Mouse (Mus musculus) thymus, postnatal 14 days (tissue): ENCODE measurements around the gene Bglap.
A peak's percentile ranks its signal among the peaks of the same experiment; 100 is the strongest.
"Not testable (repeated sequence)": the region's sequence is repeated elsewhere in the genome, so short reads cannot be mapped to it uniquely, and the experiment has no call there.

Experiments
- DNase-seq: peaks from one replicate; pipeline ENCODE4 v3.0.0; 2021

Bglap gene

DNA sequence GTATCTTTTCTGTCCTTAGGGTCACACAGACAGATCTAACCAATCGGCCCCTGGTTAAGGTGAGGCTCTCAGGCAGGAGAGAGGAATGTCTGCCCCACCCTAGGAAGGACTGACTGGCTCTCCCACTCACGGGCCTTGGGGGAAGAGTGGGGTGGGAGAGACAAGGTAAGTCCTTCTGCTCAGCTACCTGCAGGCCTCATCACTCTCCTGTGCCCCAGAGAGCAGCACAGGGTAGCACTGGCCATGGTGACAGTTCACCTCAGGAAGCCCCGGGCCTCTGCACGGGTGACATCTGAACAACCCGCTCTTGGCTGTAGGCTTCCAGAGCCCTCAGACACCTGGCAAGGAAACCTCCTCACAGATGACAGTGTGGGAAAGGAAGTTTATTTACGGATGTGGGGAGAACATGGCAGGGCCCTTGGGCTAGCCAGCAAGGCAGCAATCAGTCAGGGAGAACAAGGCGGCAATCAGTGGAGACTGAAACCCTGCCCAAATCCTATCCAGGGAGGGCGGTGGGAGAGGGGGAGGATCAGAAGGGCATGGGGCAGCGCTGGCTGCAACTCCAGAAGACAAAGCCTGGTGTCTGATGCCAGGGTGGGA, 9.6 kb upstream of the Bglap start:
- DNase-seq, result no peak

DNA sequence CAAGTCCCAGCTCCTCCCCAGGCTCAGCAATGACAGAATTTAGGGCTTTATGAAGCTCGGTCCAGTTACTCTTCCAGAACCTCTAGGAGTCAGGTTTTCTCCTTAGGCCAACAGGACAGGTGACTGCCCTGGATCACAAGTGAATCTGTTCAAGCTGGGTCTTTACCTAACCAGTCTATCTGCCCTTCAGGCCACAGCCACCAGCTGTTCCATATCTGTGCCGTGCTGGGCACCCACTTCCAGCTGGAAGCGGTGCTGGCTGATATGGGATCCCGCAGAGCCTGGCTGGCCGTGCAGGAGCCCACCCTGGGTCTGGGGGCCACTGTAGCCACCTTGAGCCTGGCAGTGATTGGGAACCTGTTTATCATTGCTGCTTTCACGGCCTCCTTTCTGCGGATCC, 1.9 kb downstream of the Bglap start:
- DNase-seq, result not testable (repeated sequence)

DNA sequence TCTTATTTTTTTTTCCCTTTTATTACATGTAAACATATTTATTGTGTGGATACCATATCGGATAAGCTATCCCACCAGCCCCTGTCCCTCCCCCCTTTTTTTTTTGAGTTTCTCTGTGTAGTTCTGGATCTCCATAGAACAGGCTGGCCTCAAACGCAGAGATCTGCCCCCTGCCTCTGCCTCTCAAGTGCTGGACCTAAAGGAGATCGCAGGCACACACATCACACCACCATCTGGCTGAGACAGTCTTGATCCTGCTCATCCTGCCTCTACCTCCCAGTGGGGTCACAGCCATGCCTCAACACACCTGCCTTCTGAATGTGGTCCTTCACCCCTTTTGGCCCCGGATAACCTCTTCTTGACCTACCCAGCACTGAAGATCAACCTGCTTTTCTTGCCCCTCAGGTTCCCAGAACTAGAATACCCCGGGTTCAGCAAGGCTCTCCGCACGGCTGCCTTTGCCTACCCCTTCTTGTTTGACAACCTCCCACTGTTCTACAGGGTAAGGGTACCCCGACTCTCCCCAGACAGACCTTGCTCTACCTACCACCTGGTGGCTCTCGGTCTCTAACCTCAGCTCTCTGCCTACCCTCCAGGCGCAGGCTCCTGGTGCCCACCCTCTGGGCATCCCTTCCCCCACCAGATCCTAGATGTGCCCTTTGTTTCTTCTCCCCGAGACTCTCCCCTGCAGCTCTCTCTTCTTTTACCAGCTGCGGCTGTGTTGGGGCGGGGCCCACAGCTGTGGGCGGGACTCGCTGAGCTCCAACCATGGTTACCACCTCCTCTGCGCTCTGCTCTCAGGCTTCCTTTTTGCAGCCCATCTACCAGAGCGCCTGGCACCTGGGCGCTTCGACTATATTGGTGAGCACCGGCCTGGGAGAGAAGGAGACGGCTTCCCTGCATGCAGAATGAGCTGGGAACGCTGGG, 2.6 kb downstream of the Bglap start:
- DNase-seq, result peak; percentile 83

DNA sequence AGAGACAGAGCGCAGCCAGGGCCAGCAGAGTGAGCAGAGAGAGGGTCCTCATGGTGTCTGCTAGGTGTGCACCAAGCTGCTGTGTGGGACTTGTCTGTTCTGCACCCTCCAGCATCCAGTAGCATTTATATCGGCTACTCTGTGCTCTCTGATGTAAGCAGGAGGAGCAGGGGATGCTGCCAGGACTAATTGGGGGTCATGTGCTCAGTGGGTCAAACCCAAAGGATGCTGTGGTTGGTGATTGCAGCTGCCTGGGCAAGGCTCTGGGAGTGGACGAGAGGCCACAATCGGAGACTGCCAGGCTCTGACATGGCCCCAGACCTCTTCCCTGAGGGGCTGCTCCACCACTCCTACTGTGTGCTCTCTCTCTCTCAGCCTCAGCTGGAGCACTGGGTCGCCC, 5.7 kb downstream of the Bglap start, which contains the start of gene Bglap2:
Gene Bglap2, minus strand, starts transcription at position 101 of the 400 bp plus-strand sequence.
- not testable (repeated sequence) for DNase-seq

DNA sequence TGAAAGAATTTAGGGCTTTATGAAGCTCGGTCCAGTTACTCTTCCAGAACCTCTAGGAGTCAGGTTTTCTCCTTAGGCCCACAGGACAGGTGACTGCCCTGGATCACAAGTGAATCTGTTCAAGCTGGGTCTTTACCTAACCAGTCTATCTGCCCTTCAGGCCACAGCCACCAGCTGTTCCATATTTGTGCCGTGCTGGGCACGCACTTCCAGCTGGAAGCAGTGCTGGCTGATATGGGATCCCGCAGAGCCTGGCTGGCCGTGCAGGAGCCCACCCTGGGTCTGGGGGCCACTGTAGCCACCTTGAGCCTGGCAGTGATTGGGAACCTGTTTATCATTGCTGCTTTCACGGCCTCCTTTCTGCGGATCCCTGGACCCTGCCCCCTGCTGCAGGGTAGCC, 7.6 kb downstream of the Bglap start:
- DNase-seq, result not testable (repeated sequence)

DNA sequence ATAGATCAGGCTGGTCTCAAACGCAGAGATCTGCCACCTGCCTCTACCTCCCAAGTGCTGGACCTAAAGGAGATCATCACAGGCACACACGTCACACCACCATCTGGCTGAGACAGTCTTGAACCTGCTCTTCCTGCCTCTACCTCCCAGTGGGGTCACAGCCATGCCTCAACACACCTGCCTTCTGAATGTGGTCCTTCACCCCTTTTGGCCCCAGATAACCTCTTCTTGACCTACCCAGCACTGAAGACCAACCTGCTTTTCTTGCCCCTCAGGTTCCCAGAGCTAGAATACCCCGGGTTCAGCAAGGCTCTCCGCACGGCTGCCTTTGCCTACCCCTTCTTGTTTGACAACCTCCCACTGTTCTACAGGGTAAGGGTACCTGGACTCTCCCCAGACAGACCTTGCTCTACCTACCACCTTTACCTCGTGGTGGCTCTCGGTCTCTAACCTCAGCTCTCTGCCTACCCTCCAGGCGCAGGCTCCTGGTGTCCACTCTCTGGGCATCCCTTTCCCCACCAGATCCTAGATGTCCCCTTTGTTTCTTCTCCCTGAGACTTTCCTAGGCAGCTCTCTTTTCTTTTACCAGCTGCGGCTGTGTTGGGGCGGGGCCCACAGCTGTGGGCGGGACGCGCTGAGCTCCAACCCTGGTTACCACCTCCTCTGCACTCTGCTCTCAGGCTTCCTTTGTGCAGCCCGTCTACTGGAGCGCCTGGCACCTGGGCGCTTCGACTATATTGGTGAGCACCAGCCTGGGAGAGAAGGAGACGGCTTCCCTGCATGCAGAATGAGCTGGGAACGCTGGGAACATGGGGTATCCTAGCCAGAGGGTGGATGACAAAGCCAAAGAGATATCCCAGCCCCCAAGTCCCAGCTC, 8.3 kb downstream of the Bglap start:
- peak; percentile 71 for DNase-seq

DNA sequence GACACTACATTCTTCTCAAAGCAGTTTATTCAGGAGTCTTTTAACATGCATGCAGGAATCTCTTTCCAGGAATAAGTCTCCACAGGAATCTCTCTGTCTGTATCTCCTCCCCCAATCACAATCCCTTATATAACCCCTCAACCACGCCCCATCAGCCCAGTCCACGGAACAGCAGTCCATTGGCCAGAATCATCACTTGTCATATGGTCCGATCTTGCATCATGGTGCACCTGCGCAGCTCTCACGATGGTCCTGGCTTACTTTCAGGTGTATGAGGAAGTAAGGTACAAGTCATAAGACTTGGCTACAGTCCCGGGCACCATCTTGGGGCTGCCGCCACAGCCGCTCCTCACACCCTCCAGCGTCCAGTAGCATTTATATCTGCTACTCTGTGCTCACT, 11.6 kb downstream of the Bglap start, which contains the start of gene Bglap3:
Gene Bglap3, minus strand, starts transcription at position 101 of the 400 bp plus-strand sequence.
- DNase-seq, result not testable (repeated sequence)

DNA sequence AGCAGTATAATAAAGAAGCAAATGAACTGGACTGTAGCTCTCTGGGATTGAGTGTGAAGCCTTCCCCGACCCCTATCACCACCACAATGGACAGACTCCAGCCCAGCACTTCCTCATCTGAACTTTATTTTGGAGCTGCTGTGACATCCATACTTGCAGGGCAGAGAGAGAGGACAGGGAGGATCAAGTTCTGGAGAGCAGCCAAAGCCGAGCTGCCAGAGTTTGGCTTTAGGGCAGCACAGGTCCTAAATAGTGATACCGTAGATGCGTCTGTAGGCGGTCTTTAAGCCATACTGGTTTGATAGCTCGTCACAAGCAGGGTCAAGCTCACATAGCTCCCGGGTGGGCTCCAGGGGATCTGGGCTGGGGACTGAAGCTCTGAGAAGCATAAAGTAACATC, 15.8 kb downstream of the Bglap start:
- not testable (repeated sequence) for DNase-seq

DNA sequence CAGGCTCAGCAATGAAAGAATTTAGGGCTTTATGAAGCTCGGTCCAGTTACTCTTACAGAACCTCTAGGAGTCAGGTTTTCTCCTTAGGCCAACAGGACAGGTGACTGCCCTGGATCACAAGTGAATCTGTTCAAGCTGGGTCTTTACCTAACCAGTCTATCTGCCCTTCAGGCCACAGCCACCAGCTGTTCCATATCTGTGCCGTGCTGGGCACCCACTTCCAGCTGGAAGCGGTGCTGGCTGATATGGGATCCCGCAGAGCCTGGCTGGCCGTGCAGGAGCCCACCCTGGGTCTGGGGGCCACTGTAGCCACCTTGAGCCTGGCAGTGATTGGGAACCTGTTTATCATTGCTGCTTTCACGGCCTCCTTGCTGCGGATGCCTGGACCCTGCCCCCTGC, 16.7 kb downstream of the Bglap start:
- DNase-seq, result not testable (repeated sequence)

DNA sequence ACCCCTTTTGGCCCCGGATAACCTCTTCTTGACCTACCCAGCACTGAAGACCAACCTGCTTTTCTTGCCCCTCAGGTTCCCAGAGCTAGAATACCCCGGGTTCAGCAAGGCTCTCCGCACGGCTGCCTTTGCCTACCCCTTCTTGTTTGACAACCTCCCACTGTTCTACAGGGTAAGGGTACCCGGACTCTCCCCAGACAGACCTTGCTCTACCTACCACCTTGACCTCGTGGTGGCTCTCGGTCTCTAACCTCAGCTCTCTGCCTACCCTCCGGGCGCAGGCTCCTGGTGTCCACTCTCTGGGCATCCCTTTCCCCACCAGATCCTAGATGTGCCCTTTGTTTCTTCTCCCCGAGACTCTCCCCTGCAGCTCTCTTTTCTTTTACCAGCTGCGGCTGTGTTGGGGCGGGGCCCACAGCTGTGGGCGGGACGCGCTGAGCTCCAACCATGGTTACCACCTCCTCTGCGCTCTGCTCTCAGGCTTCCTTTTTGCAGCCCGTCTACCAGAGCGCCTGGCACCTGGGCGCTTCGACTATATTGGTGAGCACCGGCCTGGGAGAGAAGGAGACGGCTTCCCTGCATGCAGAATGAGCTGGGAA, 17.3 kb downstream of the Bglap start:
- peak; percentile 88 for DNase-seq

DNA sequence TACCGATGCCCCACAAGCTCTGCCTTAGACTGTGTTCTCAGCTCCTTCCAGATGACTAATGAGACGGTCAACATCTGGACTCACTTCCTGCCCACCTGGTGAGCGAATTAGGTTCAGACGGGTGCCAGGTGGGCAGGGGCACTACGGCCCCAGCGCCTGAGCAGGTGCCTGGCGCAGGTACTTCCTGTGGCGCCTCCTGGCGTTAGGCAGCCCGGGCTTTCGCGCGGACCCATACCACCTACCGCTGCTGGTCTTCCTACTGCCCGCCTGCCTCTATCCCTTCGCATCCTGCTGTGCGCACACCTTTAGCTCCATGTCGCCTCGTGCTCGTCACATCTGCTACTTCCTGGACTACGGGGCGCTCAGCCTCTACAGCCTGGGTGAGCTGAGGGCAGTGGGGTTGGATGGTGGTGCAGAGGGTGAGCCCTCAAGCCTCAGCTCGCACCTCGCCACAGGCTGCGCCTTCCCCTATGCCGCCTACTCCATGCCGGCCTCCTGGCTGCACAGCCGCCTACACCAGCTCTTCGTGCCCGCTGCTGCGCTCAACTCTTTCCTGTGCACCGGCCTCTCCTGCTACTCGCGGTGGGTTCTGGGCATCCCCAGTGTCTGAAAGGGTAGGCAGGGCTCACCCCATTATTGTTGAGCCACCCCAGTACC, 18.4 kb downstream of the Bglap start:
- peak; percentile 27 for DNase-seq

DNA sequence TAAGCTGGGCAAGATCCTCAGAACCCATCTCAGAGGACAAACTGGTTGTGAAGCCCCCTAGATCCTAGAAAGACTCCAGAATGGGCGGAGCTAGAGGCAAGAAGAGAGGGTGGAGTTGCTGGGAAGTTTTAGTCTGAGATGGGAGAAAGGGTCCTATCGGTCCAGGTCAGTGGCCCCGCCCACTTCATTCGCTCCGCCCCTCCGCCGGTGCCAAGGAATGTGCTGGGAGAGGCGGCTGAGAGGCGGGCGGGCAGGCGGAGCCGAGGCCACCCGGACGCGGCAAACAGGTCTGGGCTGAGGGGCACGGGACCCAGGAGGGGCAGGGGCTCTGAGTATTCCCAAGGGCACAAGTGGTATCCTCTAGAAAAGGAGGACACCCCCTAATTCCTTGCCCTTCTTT, 19.9 kb downstream of the Bglap start, which contains the start of gene Paqr6:
Gene Paqr6, plus strand, starts transcription at position 248 of the 400 bp plus-strand sequence.
- no peak for DNase-seq

DNA sequence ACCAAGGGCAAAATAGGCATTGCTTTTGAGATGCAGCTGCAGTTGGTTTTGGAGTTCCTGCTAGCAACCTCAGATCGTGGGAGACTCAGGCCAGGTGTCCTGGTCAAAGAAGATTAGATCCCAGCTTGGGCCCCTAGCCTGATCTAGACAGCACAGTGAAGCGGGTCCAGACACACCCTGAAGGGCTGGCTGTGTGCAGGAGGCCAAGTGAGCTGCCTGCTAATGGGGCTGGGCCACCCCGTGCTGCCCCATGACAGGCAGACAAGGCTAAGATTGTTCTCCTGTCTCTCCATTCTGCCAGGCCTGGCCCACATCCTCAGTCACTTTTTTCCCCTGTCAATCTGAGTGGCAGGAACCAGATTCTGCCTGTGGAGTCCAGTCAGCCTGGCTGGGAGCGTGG, 20.6 kb downstream of the Bglap start:
- DNase-seq, result no peak

DNA sequence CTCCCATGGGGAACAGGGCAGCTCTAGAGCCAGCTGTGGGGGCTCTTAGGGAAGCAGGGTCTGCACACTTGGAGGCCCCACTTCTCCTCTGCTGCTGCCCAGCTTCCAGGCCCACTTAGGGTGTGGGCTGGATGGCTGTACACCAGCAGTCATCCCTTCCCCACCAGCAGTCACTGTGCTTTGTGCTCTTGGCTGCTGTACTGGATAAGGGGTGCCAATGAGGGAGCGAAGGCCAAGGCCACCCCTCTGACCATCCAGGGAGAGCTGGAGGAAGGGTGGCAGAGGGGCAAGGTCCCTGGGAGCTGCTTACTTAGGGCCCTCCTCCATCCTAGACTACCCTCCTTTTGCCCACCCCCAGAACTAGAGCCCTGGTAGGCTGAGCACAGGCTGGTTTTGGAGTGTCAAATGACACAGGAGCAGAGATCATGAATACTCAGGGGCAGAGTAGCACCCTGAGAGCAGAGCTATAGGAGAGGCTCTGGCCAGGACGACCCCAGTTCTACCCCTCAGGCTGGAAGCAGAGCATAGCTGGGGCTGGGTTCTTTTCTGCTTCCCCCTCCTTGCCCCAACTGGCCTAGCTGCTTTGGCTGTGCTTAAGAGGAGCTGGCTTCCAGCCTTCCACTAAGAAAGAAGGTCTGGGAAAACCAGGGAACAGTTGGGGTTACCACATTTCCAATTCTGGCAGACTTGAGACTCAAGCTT, 22.5 kb downstream of the Bglap start:
- DNase-seq, result no peak

DNA sequence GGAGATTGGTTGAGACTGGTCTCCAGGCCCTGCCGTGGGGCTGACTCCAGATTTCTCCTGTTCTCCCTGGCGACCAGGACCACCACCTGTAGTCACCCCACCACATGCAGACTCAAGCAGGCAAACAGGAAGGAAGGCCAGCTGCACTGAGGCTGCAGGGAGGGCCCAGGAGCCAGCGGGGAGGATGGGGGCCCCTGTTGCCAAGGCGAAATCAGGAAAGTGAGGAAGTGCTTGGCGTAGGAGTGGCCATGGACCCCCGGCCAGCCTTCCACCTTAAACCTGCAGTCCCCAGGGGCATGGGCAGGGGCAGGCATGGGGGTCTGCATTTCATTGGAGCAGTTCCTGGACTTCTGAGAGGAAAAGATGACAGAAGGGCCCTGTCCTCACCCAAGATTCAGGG, 23.2 kb downstream of the Bglap start:
- DNase-seq, result peak; percentile 56

DNA sequence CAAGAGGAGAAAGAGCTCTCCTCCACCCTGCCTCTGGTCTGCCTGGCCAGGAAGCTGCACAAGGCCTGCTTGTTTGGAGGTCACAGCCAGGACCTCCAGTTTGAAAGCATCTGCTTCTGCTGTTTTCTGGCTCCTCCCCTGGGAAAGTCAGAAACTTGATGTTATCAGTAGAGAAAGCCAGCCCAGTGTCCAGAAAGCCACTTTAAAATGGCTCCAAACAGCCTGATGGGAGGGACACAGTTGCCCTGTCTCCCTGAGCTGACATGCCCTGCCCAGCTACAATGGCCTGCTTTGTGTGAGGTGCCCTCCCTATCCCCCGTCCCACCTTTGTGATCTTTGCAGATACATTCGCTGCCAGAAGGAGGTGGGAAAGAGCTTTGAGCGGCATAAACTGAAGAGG, 24.3 kb downstream of the Bglap start:
- DNase-seq, result peak; percentile 25

DNA sequence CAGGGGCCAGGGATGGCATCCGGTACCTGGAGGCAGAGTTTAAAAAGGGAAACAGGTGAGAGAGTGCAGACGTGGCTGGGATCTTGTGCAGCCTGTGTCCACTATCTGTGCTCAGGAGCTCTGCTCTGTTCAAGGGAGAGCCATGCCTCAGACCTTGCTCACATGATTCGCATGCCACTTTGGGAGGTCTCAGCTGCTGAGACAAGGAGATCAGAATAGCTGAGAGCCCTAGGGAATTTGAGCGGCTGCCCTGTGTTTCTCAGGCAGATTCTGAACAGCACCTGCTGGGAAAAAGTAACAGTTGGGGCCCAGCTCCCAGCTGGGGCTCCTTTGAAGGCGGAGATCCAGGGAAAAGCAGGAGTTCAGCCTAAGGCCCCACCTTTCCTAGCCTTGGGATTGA, 24.7 kb downstream of the Bglap start:
- no peak for DNase-seq

DNA sequence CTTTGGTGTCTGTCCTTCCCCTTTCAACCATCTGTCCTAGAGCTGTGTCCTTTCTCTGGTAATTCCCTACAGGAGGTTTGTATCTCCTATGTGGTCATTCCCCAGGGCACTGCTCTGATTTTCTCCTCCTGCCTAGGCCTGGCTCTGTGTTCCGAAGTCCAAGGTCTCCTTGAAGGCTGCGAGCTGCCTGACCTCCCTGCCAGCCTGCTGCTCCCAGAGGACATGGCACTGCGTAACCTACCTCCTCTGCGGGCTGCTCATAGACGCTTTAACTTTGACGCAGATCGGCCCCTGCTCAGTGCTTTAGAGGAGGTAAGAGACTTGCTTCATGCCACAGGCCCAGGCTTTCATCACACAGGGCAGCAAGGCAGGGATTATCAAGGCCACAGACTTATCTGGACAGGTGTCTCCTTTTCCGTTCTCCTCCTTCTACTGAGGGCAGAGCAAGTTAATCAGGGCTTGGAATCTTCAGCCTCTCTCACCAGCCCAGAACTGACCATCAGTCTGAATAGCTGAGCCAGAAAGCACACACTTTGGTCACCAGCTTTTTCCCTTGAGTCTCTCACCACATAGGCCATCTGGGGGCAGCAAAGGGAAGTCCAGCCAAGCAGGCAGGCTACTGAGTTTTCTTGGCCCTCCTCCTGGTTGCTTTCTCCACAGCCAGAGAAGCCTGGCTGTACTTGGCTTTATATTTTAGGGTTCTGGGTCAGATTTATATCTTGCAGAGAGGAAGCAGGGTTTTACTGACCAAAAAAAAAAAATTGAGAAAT, 29.7 kb downstream of the Bglap start:
- DNase-seq, result no peak

DNA sequence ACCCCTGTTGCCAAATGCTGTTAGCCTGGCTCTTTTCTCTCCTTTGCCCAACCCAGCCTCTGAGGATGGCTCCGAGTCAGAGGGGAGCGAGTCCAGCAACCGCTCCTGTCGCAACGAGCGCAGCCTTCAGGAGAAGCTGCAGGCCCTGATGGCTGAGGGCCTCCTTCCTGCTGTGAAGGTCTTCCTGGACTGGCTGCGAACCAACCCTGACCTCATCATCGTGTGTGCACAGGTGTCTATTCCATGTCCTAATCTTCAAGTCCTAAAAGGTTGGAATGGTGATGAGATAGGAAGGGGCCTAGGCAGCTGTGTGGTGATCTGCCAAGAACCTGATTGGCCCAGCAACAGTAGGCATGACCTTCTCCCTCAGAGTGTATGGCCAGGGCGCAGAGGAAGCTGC, 31.4 kb downstream of the Bglap start:
- no peak for DNase-seq

DNA sequence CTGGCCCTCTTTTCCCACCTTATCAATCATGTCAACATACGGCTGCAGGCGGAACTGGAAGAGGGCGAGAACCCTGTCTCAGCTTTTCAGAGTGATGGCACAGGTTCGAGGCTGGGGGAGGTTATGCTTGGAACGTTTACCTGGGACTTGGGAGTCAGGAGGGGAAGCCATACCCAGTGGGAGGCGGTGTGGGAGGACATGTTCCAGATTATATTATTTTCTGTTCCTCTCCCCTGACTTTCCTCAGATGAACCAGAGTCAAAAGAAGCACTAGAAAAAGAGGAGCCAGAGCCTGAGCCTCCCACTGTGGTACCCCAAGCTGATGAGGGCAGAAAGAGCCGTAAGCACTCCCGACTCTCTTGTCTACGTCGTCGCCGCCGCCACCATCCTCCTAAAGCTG, 33.5 kb downstream of the Bglap start:
- DNase-seq, result no peak

DNA sequence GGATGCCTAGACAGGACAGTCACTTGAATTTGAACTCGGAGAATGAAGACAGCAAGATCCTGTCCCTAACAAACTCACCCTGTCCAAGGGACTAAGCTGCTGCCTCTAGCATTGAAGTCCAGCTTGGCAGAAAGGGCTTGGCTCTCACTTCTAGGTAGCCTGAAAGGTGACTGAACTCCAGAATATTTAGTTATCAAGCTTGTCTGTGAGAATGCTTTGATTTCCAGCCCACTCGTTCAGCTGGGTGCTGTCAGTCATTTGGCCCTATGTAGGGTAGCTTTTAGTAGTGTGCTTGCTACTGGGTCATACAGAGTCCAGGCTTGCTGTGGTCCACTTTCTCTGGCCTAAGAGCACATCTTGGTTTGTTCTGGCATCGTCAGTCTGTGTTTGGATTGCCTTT, 45.3 kb downstream of the Bglap start:
- DNase-seq, result no peak
